Mouse (Mus musculus): Measurements from ENCODE around the gene Fam98c. TPM values are rescaled to one million over a fixed set of nuclear protein-coding genes. Genes with fewer than 3 reads are reported as not detected.

Gene Fam98c
- polyA plus RNA-seq, 1 experiment from 2014 or later, result 30.0 TPM

GRCm38 (mm10) chr7:29123531-29124358 lies 32.3 kb downstream of the Fam98c start:
- no peak overlapping the region for H3K9ac ChIP-seq (ENCODE audit: low read depth, low read length)
- H3K27ac ChIP-seq, result no peak overlapping the region
- no peak overlapping the region for H3K4me2 ChIP-seq (ENCODE audit: low read length)
- H3K4me3 ChIP-seq (replicated peaks; ENCODE audit: low read depth, low read length), result no peak overlapping the region
- no peaks in the 10 kb centered on the region for H3K36me3 ChIP-seq (ENCODE audit: insufficient read depth, low read length)
- H3K4me1 ChIP-seq (replicated peaks; ENCODE audit: insufficient read depth, low read length), result peaks cover 3% of the 10 kb centered on the region; the same call in 1 of the 2 replicates
- ATAC-seq (replicated peaks; ENCODE audit: low FRiP score, low read depth) (no peak), DNase-seq (ENCODE audit: low spot score) (no peak)
- H3K9me3 ChIP-seq (replicated peaks; ENCODE audit: low read length), result no peaks in the 10 kb centered on the region
- TF ChIP-seq CTCF (IDR thresholded peaks at IDR 0.05; ENCODE audit: low read depth), result no peak
- WGBS, result 37% methylated on average over 5 of the region's 5 CpGs
- H3K27me3 ChIP-seq (ENCODE audit: insufficient read depth, low read length), result no peaks in the 10 kb centered on the region

DNA sequence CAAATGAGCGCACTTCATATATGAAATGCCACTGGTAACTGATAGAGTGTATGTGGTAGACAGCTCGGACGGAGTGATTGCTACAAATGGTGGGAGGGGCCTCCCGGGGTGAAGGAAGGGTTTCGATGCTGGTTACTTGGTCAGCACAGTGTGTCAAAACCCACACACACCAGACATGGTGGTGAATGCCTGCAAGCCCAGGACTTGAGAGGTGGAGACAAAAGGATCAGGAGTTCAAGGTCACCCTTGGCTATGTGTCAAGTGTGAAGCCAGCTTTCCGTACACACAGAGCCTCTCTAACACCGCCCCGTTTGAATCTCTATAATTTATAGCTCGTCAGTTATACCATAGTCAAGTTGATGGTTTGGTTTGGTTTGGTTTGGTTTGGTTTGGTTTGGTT lies 33.2 kb downstream of the Fam98c start:
- WGBS, result 89% methylated on average over 9 of the region's 9 CpGs
- no peak for ATAC-seq (replicated peaks; ENCODE audit: low FRiP score, low read depth)

GRCm38 (mm10) chr7:29119526-29119925 lies 36.5 kb downstream of the Fam98c start:
- Histone ChIP-seq H3K36me3 (ENCODE audit: insufficient read depth, low read length) (no peaks in the 10 kb centered on the region), H3K4me2 (ENCODE audit: low read length) (no peak overlapping the region), H3K9ac (ENCODE audit: low read depth, low read length) (no peak overlapping the region), H3K4me3 (replicated peaks; ENCODE audit: low read depth, low read length) (no peak overlapping the region), H3K4me1 (replicated peaks; ENCODE audit: insufficient read depth, low read length) (peaks cover 1% of the 10 kb centered on the region; the same call in 1 of the 2 replicates), H3K27me3 (ENCODE audit: insufficient read depth, low read length) (no peaks in the 10 kb centered on the region), H3K27ac (no peak overlapping the region), H3K9me3 (replicated peaks; ENCODE audit: low read length) (no peaks in the 10 kb centered on the region)
- TF ChIP-seq CTCF (IDR thresholded peaks at IDR 0.05; ENCODE audit: low read depth), result no peak
- DNase-seq (ENCODE audit: low spot score), result no peak
- no peak for ATAC-seq (replicated peaks; ENCODE audit: low FRiP score, low read depth)
- 69% methylated on average over 1 of the region's 1 CpGs for WGBS

More for the DNA sequence above, 33.2 kb downstream of the Fam98c start:
- Histone ChIP-seq H3K36me3 (ENCODE audit: insufficient read depth, low read length) (no peaks in the 10 kb centered on the region), H3K4me3 (replicated peaks; ENCODE audit: low read depth, low read length) (no peak overlapping the region), H3K9me3 (replicated peaks; ENCODE audit: low read length) (no peaks in the 10 kb centered on the region), H3K9ac (ENCODE audit: low read depth, low read length) (no peak overlapping the region), H3K4me2 (ENCODE audit: low read length) (no peak overlapping the region), H3K27me3 (ENCODE audit: insufficient read depth, low read length) (no peaks in the 10 kb centered on the region), H3K4me1 (replicated peaks; ENCODE audit: insufficient read depth, low read length) (peaks cover 3% of the 10 kb centered on the region; the same call in 1 of the 2 replicates), H3K27ac (no peak overlapping the region)
- DNase-seq (ENCODE audit: low spot score), result no peak
- TF ChIP-seq CTCF (IDR thresholded peaks at IDR 0.05; ENCODE audit: low read depth), result no peak

DNA sequence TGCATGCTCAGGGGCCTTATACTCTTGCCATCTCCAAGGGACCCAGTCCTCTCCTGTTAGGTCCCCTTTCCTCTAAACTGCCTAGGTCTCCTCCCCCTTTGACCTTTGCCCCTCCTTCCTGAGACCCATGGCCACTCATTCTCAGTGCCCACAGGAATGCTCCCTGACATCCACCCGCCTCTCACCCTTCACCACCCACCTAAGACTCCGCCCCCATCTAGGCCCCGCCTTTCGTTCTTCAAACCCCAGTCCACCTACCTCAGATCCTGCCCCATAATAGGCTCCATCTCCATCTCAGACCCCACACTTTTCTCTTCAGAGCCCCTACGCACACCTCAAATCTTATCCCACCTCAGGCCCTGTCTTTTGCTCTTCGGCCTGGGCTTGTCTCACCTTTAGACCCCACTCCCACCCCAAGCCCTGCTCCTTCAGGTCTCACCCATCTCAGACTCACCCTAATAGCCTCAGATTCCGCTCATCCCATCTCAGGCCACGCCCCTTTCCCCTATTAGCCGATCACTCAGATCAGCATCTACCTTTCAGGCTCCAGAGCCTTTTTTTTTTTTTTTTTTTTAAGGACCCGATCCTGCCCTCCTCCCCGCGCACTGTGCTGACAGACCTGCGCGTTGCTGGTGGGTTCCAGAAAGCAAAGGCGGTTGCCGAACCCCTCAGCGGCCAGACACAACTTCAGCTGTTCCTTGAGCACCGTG lies 37.7 kb downstream of the Fam98c start:
- WGBS, result 17% methylated on average over 18 of the region's 18 CpGs
- Histone ChIP-seq H3K4me1 (replicated peaks; ENCODE audit: insufficient read depth, low read length) (no peaks in the 10 kb centered on the region), H3K4me3 (replicated peaks; ENCODE audit: low read depth, low read length) (no peak overlapping the region), H3K27ac (no peak overlapping the region), H3K36me3 (ENCODE audit: insufficient read depth, low read length) (no peaks in the 10 kb centered on the region), H3K27me3 (ENCODE audit: insufficient read depth, low read length) (no peaks in the 10 kb centered on the region), H3K4me2 (ENCODE audit: low read length) (no peak overlapping the region), H3K9ac (ENCODE audit: low read depth, low read length) (no peak overlapping the region), H3K9me3 (replicated peaks; ENCODE audit: low read length) (no peaks in the 10 kb centered on the region)
- no peak for TF ChIP-seq CTCF (IDR thresholded peaks at IDR 0.05; ENCODE audit: low read depth)
- ATAC-seq (replicated peaks; ENCODE audit: low FRiP score, low read depth), result 0 out of 2 replicates have a peak, but pooled peaks have one; percentile 25
- no peak for DNase-seq (ENCODE audit: low spot score)

DNA sequence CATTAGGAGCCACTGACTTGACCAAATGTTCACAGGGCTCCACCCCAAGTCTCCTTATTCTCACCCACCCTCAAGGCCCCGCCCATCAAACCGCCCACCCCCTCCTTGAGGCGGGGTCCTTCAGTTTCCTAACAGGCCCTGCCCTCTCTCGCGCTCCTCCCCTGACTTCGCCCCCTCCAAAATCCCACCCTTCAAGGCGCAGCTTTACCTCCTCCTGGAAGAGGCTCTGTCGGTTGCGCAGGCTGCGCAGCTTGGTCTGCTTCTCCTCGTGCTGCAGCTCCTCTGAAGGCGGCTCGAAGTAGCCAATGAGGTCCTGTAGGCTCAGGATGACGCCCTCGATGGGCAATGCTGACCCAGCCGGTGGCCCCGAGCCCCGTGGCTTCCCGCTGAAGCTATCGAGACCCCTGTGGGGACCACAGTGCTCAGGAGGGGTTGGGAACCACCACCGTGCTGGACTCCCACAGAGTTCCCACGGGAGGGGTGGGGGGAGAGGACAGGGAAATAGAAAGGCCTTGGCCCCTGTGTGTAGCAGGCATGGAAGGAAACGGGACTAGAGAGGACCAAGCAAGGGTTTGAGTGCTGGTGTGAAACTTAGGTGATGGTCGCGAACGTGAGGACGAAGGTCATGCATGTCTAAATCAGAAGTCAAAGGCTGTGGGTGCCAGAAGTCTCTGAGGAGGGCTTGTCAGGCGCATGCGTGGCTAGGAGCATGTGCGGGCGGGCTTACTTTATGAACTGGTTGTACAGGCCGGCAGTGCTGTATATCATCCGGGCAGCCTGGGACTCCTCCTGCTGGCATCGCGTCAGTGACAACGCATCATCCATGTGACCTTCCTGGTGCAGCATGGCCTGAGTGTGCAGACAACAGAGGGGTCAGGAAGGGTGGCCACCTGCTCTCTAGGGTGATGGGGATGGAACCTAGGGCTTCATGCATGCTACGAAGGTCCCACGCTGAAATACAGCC lies 46.8 kb downstream of the Fam98c start:
- TF ChIP-seq CTCF (IDR thresholded peaks at IDR 0.05; ENCODE audit: low read depth), result no peak
- no peak overlapping the region for H3K4me3 ChIP-seq (replicated peaks; ENCODE audit: low read depth, low read length)
- H3K27me3 ChIP-seq (ENCODE audit: insufficient read depth, low read length), result no peaks in the 10 kb centered on the region
- H3K27ac ChIP-seq, result no peak overlapping the region
- no peak overlapping the region for H3K9ac ChIP-seq (ENCODE audit: low read depth, low read length)
- peak overlapping the region; percentile 41 for H3K4me2 ChIP-seq (ENCODE audit: low read length)
- no peaks in the 10 kb centered on the region for H3K9me3 ChIP-seq (replicated peaks; ENCODE audit: low read length)
- H3K4me1 ChIP-seq (replicated peaks; ENCODE audit: insufficient read depth, low read length), result peaks cover 6% of the 10 kb centered on the region; the same call in 1 of the 2 replicates
- ATAC-seq (replicated peaks; ENCODE audit: low FRiP score, low read depth) (peak; percentile 54), DNase-seq (ENCODE audit: low spot score) (peak; percentile 41)
- H3K36me3 ChIP-seq (ENCODE audit: insufficient read depth, low read length), result no peaks in the 10 kb centered on the region
- 26% methylated on average over 38 of the region's 38 CpGs for WGBS

Other genes with a start within 250 kb of the Fam98c start
- 255 and 280 TPM in 2 replicates for gene Actn4, start 193.9 kb downstream of the Fam98c start, polyA plus RNA-seq (2015; fragmentation: Nextera tagmentation; extraction: Ambion mirVana)
- gene Eif3k, start 174.4 kb downstream of the Fam98c start, polyA plus RNA-seq (2015; fragmentation: Nextera tagmentation; extraction: Ambion mirVana), result 467 and 479 TPM in 2 replicates
- gene Map4k1, start 174.2 kb downstream of the Fam98c start, polyA plus RNA-seq (2015; fragmentation: Nextera tagmentation; extraction: Ambion mirVana), result 7.6 and 9.5 TPM in 2 replicates
- 0.15 and 0.17 TPM in 2 replicates for gene Ryr1, start 31.1 kb downstream of the Fam98c start, polyA plus RNA-seq (2015; fragmentation: Nextera tagmentation; extraction: Ambion mirVana)
- gene Rasgrp4, start 21.4 kb downstream of the Fam98c start, polyA plus RNA-seq (2015; fragmentation: Nextera tagmentation; extraction: Ambion mirVana), result 0.49 and 1.2 TPM in 2 replicates
- gene Ggn, start 14.0 kb upstream of the Fam98c start, polyA plus RNA-seq (2015; fragmentation: Nextera tagmentation; extraction: Ambion mirVana), result 0.70 and 0.71 TPM in 2 replicates
- gene Spred3, start 14.2 kb upstream of the Fam98c start, polyA plus RNA-seq (2015; fragmentation: Nextera tagmentation; extraction: Ambion mirVana), result 1.6 and 2.3 TPM in 2 replicates
- gene Psmd8, start 24.5 kb upstream of the Fam98c start, polyA plus RNA-seq (2015; fragmentation: Nextera tagmentation; extraction: Ambion mirVana), result 296 and 298 TPM in 2 replicates
- gene Catsperg1, start 57.8 kb upstream of the Fam98c start, polyA plus RNA-seq (2015; fragmentation: Nextera tagmentation; extraction: Ambion mirVana), result 0.51 and 0.53 TPM in 2 replicates
- gene Kcnk6, start 76.3 kb upstream of the Fam98c start, polyA plus RNA-seq (2015; fragmentation: Nextera tagmentation; extraction: Ambion mirVana), result 0.87 and 0.88 TPM in 2 replicates
- gene Yif1b, start 82.1 kb upstream of the Fam98c start, polyA plus RNA-seq (2015; fragmentation: Nextera tagmentation; extraction: Ambion mirVana), result 121 and 131 TPM in 2 replicates
- 23.7 and 24.1 TPM in 2 replicates for gene 2200002D01Rik, start 92.2 kb upstream of the Fam98c start, polyA plus RNA-seq (2015; fragmentation: Nextera tagmentation; extraction: Ambion mirVana)
- gene Spint2, start 125.7 kb upstream of the Fam98c start, polyA plus RNA-seq (2015; fragmentation: Nextera tagmentation; extraction: Ambion mirVana), result 460 and 496 TPM in 2 replicates
- gene Ppp1r14a, start 133.1 kb upstream of the Fam98c start, polyA plus RNA-seq (2015; fragmentation: Nextera tagmentation; extraction: Ambion mirVana), result 21.6 and 25.0 TPM in 2 replicates
- gene Dpf1, start 147.7 kb upstream of the Fam98c start, polyA plus RNA-seq (2015; fragmentation: Nextera tagmentation; extraction: Ambion mirVana), result 0.70 and 0.72 TPM in 2 replicates

All from kidney, postnatal 0 days (tissue).